Mouse (Mus musculus) forelimb bud, embryonic 11.5 days (tissue): ENCODE measurements around the gene Birc5.

Experiments
- DNase-seq: peaks from one replicate; pipeline ENCODE4 v3.0.0-alpha.2; 2012; ENCODE audit warnings: low read depth, low spot score

Gene Birc5

GRCm38 (mm10) chr11:117854241-117854640, 5.2 kb downstream of the Birc5 start:
- no peak for DNase-seq

DNA sequence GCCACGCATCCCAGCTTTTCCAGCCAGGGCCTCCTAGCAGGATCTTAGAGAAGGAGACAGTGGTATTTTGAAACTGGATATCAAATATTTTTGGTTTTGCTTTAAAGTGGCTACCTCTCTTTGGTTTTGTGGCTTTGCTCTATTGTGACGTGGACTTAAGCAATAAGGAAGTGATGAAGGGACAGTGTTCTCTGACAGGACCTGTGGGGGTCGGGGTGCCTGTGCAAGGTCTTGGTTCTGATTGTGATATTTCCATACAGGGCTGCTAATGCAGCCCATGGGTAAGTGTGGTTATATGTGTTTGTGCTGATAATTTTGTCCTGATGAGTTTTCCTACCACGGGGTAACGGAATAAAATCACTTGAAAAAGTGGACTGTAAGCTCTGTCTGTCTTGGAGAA, 6.3 kb downstream of the Birc5 start:
- DNase-seq, result no peak

DNA sequence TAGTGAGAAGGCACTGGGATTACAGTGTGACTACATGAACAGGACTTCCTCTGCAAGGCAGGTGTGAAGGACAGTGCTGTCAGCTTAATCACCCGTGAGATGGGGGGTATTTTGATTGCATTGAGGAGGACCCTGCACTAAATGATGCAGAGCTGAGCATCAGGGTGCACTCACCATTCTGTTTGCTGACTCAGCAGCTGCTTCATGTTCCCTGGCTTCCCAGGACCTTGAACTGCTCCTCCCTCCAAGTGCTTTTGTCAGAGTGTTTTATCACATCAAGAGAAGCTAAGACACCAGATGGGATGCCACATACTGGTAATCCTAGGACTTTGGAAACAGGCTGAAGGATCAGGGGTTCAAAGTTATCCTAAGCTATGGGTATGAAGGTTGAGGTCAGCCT, 6.9 kb downstream of the Birc5 start:
- DNase-seq, result no peak

DNA sequence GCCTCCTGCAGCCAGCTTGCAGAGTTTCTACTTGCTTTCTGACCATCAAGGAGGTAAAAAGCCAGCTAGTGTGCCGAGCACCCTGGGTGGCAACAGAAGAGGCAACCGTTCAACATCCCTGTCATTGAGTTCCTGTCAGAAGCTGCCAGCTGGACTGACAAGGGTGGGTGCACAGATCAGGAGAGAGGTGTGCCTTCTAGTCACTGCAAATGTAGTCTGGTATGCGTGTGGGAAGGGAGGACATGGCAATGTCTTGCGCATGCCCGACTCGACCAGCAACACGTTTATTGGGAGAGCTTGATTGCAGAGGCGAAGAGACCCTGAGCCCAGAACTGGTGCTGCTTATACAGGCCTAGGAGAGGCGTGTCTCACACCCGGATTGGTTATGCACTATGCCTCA, 8.4 kb downstream of the Birc5 start:
- DNase-seq, result no peak

GRCm38 (mm10) chr11:117858392-117858791, 9.3 kb downstream of the Birc5 start:
- DNase-seq, result no peak

- DNase-seq, result no peak
Measured at GRCm38 (mm10) chr11:117860601-117861000, 11.6 kb downstream of the Birc5 start, which contains the start of gene Tmem235. Tmem235 (plus strand) TSS chr11:117860752.

- DNase-seq, result no peak
Measured at GRCm38 (mm10) chr11:117863174-117863856, 14.3 kb downstream of the Birc5 start.

GRCm38 (mm10) chr11:117864805-117865204, 15.8 kb downstream of the Birc5 start:
- DNase-seq, result no peak

DNA sequence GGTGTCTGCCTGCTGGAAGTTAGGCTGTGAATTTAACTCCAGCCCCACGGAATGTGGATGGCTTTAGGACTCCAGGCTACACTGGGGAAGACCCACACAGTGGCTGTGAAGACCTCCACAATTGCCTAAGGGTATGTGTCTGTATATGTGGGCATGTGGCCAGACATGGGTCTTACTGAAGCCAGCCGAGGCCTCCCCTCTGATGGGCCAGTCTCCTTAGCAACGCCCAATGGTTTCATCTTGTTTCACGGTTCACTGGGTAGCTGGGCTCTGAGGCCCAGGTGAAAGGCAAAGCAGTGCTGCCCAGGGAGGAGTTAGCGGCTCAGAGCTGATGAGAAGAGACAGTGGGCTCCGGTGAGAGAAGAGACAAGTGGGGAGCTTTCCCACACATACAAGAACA, 16.9 kb downstream of the Birc5 start:
- no peak for DNase-seq

DNA sequence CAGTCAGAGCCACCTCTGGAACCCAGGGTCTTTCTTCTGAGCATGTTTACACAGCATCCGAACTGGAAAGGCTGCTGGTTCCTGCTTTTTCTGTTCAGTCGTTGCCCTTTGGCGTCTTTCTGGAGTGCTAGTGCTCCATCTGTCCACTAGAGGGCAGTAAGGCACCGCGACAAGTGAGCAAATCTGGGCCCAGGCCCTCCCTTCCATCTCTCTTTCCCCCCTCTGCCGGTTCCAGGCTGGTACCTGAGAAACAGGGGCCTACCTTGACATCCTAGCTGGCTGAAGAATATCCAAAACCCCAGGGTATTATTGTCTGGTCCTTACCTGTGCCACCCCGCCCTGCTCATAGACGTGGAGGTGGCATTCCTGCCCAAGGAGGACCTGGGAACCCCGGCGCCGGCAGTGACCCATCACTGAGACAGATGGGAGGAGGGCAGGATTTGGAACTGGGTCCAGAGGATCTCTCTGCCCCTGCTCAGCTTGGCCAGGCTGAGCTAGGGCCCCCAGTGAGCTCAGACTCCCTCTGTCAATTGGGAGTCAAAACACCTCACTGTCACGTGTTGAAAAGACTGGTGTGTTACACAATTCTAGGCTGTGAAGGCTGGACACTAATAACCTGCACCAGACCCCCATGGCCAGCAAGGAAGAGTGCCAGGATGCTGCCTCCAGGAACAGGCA, 21.8 kb downstream of the Birc5 start:
- DNase-seq, result peak; percentile 85

DNA sequence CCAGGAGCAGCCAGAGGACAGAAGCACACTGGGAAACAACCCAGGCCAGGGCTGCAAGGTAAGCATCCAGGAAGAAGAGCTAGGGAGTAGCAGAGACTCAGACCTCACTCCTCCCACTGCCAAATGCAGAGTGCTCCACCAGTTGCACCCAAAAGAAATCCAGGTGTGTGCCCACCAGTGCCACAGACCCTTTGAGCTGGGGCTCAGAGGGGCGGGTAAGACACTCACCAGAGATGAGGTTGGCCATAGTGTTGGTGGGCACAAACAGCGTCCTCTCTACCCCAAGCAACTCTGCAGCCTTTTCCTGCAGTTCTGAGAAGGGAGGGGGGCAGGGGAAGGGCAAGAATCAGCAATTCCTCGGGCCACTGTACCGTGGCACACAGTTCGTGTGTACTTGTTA, 22.3 kb downstream of the Birc5 start:
- DNase-seq, result no peak

DNA sequence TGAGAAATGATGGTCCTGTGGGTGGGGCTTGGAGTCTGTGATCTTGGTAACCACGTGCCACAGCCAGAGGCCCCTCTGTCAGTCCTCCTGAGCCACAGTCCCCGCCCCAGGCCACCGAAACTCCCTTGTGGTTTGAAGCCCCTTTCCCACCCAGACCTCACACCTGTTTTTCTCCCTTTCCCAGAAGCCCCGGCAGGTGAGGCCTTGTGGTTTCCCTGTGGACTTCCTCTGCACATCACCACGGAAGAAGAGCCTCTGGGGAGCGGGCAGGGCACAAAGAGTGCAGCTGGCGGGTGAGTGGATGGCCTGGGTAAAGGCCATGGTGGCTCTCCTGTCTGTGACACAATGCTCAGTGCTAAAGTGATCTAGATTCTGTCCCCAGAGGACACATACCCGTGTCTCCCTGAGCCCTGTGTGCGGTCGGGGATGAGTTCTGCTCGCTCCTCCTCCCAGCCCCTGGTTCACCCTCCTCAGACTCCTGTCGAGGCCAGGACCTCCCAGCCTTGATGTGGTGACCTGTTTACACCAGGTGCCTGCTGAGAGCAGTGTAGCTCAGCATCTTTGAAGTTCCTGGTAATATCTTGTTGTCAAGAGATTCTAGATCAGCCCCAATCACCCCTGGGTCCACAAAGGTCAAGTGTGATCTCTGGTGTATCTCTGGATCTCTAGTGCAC, 23.0 kb downstream of the Birc5 start:
- no peak for DNase-seq

DNA sequence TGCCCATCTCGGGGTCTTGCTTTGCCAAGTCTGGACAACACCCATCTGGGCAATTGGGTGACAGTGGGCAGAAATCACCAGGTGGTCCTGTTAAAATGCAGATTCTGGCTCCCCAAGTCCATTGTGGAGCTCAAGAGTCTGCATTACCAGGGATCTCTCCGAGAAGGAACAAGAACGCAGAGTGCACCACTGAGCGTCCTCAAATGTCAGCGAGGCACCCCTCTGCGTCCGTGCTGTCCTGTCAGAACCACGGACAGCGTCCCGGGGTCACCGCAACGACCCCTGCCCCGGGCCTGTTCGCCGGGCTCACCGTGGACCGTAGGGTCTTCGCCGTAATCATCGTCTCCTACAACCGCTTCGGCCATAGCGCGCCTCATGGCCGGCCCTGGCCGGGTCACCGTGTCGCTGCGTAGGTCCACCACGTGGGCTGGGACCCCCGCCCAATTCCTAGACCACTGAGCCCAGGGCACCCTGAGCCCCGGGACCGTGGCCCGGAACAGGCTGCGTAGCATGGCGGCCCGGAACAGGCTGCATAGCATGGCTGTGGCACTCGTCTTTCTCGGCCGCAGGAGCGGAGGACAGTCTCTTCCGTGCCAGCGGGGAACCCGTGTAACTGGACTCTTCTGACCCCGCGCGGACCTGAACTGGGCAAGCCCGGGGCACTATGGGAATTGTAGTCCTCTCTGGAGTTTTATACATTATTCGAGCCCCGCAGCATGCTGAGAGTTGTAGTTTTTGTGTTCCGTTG, 24.0 kb downstream of the Birc5 start, which contains the start of gene Tha1:
Gene Tha1 (minus strand): TSS at position 621 of the 748 bp plus-strand sequence.
- peak; percentile 77 for DNase-seq

- no peak for DNase-seq
Measured at GRCm38 (mm10) chr11:117874419-117874818, 25.4 kb downstream of the Birc5 start.

DNA sequence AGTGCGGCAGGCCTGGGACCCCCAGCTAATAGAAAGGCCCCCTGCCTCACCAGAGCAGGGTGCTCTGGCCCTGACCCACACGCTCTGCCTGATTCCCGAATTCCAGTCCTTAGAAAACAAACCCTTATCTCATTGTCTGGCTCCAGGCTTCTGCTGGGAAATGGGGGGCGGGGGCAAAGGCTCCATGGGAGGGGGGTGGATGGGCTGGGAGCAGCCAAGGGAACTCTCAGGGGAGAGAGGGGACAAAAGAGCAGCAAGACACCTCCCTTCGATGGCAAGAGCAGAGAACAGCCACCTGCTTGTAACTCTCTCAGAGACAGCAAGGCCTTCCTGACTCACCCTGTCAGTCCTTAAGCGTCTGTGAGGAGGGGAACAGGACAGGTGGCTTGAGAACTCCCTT, 26.6 kb downstream of the Birc5 start:
- DNase-seq, result no peak

GRCm38 (mm10) chr11:117877917-117878745, 29.1 kb downstream of the Birc5 start:
- no peak for DNase-seq

DNA sequence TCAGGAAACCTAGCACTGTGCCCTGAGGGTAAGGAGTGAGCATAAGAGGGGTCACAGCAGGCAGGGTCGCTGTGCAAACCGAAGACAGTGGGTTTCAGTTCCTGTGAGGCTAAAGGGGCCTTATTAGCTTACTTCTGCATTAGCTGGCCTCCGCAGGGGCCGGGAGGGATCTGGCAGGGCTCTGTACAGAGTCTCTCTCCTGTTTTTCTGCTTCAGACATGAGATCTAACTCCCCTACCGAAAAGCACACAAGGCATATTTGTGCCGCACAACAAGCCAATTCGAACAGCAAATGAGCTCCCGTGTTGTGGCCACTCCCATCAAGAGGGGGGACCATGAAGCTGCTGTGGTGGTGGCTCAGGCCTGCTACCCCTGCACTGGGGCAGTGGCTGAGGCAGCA, 29.8 kb downstream of the Birc5 start:
- no peak for DNase-seq

GRCm38 (mm10) chr11:117879676-117880075, 30.6 kb downstream of the Birc5 start:
- DNase-seq, result no peak

GRCm38 (mm10) chr11:117880336-117880976, 31.4 kb downstream of the Birc5 start:
- no peak for DNase-seq

DNA sequence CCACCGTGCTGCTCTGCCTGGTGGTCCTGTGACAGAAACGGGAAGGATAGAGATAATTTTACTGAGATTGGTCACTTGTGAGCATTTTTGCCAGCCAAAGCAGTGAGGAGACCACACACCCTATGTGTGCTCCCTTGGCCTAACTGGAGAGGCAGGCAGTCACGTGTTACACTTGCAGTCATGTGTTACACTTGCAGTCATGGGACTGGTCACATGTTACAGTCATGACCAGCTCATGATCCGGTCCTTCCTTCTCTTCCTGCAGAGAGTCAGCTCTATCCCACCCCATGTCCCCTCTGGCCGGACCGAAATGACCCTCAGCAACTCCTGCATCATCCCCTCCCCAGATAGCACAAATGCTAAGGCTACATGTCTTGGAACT, 31.9 kb downstream of the Birc5 start:
- no peak for DNase-seq

DNA sequence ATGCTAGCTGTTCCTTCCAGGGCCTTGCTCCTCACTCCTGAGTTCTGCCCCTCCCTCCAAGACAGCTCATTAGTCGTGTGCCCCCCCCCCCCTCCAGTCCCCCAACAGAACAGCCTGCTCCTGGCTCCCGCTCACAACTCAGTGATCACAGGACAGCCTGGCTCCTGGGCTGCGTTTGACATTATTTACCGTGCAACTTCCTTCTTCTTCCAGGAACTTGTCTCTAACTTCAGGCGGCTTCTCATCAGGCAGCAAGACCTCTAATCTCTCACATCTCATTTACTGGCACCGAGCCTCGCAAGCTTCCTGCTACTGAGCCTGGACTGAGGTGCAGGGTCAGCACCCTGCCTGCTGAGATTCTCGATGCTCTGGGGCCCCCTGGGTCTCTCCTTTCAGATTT, 32.7 kb downstream of the Birc5 start:
- DNase-seq, result no peak
